Mouse (Mus musculus): ENCODE results near the gene Inka1.
A peak's percentile ranks its signal among the peaks of the same experiment; 100 is the strongest.

The Inka1 gene

DNA sequence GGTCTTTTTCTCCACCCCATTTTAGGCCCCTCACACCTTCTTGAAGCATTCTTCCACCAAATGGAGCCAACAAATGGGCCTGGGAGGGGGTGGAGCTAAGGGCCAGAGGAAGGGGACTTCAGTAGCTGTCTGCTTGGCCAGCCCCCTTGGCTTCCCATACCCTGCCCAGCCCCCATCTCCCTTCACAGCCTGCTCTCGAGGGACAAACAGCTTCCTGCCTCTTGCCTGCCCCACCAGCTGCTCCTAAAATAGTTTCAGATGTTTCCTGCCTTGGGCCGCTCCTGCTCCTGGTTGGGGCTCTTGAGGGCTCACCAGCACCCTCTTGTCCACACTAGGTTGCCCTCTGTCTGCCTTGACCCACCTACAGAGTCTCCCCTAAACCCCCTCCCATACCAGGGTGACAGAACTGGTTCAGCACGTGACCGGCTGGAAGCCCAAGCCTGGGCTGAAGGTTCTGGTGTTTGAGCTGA lies 2.2 kb downstream of the Inka1 start:
- DNase-seq: peak; percentile 38 to 61

DNA sequence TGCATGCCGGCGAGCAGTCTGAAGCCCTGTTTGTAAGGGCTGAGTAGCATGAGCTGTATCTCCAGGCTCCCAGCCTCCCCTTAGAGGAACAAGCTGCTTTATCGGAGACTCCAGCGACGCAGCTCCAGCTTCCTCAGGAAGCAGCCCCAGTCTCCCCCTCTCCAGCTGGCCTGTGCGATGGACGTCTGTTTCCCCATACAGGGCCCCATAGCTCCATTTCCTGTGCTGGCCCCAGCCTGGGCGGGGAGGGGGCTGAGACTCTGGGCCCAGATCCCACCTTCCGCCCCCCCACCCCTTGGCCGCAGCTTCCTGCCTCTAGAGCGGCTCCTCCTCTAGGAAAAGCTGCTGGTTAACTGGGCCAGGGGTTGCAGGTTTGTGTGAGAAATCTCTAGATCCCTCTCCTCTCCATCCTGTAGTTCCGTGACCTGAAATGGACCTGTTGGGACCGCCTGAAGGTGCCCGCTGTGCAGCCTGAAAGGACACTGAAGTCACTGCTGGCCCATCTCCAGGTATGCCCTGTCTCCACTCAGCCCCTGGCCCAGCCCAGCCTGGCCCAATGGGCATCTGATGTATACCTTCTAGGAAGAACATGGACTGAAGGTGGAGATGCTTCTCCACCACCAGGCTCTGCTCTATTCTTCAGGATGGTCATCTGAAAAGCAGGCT lies 2.9 kb downstream of the Inka1 start, which contains the start of gene Gm20661:
Gene Gm20661 (plus strand): TSS at position 378 of the 666 bp plus-strand sequence.
- DNase-seq: peak; percentile 44 to 51

DNA sequence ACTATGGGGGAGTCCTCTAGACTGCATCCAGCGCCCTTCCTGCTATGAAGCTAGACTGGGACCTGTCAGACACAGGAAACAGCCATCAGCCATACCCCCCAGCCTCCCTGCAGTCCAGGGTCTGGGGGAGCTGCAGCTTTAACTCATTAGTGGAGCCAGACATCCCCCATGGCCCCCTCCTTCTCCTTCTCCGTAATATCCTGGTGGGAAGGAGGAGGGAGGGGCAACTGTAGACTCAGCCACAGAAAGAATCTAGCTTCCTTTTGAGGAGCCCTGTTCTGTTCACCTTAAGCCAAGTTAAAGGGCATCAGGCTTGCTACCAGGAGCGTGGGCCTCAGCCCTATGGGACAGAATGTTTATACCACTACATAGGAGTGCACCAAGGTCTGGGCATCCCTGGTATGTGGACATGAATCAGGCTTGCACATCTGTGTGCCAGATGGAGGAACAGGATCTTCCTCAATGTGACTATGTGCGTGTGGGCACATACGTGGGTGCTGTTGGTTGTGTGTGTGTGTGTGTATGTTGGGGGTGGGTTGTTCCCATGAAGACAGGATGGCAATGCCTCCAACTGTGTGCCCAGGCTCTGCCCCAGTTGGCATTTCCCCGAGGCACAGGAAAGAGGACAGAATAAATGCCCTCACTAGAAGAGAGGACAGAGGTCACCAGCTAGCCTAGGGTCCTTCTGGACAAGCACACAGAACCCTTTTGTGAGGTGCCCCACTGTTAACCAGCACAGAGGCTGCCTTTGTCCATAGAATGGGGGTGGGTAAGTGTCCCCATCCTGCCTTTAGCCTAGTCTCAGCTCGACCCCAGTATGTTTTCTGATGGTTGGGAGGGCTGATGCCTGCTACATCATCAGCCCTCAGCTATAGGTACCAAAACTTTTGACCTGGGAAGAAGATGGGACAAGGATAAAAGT lies 3.7 kb downstream of the Inka1 start:
- no peak for DNase-seq

DNA sequence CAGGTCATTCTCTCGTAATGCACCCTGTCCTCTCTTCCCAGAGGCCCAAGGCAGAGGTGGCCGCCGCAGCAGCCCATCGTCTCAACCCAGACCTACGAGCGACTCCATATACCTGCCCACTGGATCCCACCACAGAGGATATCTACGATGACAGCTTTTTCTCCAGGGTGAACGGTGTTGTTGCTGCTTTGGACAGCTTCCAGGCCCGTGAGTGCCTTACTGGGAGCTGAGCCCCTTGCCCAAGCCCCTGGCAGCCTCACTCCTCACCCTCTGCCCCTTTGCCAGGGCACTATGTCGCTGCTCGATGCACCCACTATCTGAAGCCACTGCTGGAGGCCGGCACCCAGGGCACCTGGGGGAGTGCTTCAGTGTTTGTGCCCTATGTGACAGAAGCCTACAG lies 6.9 kb downstream of the Inka1 start:
- no peak for DNase-seq

DNA sequence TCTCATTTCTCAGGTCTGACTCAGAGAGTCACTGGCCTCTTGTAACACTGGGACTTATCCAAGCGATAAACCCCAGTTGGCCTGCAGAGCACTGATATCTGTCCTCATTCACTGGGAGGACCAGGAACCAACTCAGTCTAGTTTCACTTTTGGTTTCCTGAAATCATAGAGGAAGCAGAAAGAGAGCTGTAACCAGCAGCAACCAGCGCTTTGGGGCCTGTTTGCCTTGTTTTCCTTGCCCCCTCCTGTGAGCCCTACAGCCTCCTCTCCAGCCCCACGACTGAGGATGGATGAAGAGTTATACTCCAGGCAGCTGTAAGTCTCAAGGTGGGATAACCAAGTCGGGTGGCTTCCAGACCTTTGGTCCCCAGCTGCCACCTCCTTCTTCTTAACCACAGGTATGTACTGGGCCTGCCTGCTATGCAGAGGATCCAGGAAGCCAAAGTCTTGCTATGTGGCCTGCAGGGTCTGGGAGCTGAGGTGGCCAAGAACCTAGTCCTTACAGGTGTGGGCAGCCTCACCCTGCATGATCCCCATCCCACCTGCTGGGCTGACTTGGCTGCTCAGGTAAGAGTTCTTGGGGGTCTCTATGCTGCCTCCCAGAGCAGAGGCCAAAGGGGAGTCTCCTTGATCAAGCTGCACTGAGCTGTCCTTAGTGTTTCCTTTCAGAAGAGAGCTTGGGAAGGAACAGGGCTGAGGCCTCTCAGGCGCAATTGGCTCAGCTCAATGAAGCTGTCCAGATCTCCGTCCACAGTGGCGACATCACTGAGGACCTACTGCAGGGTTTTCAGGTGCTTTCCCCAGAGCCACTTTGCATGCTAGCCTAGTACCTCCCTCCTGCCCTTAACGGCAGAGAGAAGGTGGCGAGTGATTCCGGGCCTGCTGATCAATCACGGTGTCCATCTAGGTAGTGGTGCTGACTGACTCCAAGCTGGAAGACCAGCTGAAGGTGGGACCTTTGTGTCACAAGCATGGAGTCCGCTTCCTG lies 10.0 kb downstream of the Inka1 start, which contains the start of gene Uba7:
Gene Uba7 (plus strand): TSS at position 107 of the 988 bp plus-strand sequence.
- no peak for DNase-seq

DNA sequence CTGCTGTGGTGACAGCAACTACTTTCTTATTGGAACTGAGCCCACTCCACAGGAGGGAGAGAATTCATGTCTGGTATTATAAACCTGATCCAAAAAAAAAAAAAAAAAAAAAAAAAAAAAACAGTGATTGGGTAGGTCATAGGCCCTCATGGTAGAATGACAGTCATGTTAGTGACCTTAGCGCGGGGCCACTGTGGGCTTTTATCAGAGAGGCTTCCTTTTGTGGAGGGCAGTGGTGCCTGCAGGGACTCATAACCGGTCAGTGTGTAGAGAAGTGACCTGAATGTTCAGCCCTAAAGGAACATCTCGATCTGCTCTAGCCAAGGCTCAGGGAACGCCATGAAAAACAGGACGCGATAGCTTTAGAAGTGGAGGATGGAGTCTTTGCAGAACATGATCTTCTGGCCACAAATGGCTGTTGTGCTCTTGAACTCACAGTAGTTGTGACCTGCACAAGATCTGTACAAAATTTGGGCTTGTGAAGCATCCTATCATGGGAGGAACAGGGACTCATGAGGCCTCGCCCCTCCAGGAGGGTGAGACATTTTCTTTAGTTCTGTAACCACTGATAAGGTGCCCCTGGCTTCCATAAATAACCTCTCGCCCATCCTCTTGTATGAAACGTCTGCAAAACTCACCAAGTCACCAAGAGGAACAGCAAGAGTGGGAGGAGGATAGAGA lies 11.0 kb downstream of the Inka1 start:
- DNase-seq: no peak

DNA sequence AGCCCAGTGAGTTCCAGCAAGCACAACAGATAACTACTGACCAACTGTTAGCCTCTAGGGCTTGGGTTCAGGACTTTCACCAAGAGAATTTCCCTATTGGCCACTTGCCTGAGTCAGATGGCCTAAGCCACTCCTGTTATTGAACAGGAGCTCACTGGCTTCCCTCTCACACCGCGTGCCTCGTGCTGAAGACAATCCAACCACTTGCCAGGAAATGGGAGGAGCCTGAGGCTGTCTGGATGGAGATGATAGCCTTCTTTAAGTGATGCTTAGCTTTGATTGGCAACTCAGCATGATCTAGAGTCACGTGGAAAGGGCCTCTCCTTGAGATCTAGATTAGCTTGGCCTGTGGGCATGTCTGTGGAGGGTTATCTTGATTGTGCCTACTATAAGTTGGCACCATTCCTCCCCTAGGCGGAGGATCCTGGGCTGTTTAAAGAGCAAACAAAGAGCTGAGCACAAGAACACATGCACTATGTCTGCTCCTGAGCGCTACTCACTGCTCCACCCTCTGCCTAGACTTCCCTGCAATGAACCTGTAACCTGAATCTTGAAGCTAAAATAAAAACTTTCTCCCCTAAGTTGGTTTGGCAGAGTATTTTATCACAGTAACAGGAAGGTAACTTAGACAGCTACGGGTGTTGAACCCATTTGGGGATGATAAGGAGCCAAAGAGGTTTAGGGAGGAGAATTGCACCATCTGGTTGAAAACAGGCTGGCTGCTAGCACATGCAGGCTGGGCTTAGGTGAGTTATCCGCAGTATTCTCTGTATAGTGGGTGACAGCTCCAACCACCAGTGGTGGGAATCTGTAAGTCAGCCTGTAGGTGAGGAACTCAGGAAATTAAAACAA lies 13.8 kb downstream of the Inka1 start:
- no peak for DNase-seq

DNA sequence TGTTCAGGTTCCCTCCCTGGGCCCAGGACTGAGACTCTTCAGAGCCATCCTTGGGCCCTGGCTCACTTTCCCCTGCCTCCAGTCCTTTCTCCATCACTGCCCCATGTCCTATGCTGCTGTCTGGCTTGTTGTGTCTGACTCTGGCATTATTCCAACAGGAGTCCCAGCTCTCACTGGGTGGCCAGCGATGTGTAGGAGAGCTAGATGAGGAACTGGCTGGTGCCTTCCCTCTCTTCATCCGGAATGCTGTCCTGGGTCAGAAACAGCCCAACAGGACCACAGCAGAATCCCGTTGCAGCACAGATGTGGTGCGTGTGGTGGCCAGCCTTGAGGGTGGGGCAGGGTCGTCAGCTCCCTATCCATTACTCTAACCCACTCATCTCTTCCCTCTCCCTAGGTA lies 15.4 kb downstream of the Inka1 start:
- no peak for DNase-seq

DNA sequence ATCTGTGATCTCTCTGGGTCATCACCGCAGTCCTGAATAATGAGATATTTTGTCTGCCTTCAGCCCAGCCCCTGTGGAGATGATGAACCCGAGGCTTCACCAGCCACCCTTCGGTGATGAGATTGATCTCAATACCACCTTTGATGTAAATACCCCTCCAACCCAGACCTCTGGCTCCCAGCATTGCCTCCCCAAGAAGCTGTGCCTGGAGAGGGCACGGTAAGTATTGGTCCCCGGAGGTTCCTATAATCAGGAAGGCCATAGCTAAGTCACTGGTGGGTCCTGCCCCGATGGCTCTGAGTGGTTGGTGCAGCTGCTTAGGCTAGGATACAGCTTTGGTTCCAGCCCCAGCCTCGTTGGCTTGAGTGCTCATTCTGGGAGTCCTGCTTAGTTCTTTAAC lies 17.1 kb downstream of the Inka1 start:
- DNase-seq: no peak

DNA sequence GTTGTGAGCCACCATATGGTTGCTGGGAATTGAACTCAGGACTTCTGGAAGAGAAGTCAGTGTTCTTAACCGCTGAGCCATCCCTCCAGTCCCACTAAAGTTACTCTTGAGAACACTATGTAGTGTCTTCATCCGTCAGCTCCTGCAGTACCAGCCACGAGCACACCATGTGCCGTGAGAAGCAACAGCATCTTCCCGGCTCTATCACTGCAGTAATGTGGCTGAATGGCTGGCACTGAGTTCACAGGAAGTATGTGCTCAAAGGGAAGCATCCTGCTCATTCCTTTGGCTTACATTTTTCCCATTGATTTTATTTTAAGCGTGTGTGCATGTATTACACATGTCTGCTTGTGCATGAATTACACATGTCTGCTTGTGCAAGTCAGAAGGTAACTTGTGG lies 18.2 kb downstream of the Inka1 start:
- DNase-seq: no peak

DNA sequence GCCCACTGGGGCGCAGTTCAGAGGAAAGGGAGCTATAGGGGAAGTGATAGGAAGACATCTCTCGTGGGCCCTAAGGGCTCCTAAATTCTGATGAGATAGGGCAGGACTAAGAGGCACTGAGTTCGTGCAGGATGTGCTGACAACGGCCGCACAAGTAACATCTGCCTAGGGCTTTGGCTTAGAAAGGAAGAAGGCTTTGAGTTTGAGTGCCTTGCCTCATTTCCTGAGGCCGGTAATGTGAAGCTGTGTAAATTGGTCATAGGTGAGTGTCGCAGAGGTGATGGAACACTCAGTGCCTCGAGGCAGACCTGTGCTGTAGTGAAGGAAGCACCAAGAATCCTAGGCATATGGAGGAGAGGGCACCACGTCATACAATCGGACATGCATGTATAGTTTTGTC lies 19.0 kb downstream of the Inka1 start:
- no peak for DNase-seq

DNA sequence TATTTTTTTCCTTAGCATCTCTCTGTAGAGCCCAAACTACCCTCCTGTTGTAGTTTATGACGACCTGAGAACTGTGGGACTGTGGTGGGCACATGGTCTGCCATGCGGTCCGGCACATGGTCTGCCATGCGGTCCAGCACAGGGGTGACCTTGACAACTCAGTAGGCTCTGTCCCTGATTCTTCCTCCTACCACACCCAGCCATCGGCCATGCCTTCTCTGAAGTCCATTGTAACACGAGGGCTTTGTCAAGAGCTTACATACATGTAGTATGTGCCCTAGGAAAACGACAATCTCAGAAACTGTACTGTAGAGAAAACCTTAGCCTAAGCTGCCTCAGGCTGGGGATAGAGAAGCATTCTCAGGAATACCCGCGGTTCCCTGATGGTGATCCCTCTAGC lies 21.0 kb downstream of the Inka1 start:
- DNase-seq: no peak

DNA sequence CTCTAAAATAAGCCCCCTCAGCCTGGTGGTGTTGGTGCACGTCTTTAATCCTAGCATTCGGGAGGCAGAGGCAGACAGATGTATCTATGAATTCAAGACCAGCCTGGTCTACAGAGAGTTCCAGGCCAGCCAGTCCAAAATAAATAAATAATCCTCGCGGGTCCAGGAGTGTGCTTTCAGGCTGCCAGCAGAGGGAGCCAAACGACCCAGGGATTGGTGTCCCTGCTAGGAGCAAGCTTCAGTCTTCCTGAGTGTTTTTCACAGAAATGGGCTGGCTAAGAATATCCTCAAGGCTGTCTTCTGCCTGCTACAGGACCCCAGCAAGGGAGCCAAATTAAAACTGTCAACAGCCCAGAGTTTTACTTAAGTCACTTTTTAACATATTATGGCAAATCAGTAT lies 22.0 kb downstream of the Inka1 start:
- DNase-seq: peak; percentile 92 to 93

DNA sequence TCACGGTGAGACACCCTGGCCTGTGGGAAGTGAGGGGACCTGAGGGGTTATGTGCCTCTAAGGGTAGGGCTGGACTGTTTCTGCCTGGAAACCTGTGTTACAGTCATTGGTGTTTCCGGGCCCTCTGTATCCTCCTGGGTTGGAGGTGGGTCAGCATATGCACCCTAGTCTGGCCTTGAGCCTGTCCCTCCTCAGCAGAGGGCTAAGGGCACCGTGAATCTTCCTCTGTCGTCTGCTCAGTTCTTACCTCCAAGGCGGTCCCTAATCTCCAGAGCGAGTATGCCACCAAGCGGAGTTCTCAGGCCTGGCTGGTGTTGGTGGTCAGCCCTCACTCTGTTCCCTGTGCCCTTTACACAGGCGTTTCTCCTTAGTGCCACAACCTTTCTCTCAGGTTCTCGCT lies 22.8 kb downstream of the Inka1 start:
- no peak for DNase-seq

DNA sequence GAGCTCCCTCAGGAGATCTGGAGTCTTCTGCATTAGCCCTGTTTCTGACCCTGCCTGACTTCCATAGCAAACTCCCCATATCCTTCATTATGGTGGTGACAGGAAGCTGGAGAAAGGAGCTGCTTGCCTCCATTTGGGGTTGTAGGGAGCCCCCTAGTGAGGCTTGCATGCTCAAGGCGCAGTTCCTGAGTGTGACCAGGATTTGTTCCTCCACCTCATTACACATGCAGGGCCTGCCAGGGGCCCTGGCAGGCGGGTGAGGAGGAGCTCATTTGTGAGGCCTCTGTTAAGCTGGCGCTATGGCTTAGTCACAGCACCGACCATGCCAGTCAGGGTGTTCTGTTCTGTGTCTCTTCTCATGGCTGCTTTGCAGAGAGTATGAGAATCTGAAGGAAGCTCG lies 23.8 kb downstream of the Inka1 start:
- peak; percentile 35 to 53 for DNase-seq

DNA sequence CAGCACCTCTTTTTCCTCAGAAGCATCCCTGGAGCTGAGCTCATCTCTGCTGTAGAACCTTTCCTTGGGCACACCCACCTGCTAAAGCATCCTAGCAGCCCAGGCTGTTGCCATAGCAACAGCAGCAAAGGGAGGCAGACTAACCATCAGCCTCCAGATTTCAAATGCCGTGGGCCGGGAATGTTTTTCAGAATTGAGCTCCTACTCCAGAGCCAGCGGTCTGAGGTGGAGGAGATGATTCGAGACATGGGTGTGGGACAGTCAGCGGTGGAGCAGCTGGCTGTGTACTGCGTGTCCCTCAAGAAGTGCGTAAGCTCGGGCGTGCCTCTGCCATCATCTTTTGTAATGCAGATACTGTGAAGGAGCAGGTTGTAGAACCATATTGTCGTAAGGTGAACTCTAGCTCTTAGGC lies 24.3 kb downstream of the Inka1 start:
- DNase-seq: peak in 1 of 2 experiments; percentile 26

DNA sequence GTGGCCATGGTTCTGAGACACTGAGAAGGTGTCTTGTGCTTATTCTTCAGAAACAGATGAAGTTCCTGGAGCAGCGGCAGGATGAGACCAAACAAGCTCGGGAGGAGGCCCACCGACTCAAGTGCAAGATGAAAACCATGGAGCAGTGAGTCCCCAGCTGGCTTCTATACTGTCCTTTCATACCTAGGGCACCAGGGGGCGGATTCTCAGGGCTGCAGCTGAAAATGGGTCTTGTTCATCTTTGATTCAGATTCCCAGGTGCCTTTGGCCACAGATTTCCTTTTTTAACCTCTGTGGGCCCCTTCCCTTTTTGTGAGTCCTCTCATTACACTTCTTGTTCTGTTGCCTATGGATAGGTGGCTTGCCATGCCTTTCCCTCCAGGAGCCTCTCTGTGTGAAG lies 24.8 kb downstream of the Inka1 start:
- DNase-seq: no peak

DNA sequence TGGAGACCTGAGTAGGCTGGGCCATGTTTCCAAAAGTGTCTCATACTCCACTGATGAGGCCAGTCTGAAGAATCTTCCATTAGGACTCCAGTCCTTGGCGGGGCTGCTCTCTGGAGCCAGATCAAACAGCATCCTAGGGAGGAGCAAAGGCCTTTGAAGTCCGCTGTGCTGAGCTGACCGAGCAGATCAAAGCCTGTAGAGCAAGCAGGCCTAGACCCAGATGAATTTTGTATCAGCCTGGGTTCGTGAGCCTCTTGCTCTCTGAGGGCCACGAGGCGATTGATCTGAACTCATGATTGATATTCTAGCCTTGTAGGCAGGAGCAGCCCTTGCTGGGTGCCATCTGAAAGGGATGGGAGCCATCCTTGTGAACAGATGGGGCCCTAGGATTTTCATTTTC lies 25.8 kb downstream of the Inka1 start:
- no peak for DNase-seq

DNA sequence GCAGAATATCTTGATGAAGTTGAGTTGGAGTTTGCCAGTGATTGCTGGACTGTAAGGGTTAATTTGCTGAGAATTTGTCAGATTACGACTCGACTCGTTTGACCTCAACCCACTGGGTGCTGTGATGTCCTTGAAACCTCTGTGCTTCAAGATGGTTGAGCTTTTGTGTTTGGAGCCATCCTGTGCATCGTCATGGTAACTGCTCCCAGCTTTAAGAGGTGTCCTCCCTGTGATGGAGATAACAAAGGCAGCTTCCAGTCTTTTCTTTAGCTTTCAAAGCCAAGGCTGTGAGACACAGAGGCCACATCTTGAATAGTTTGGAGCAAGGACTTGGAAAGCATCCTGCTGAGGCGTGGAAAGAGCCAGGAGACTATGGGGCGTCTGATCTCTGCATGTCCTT lies 28.5 kb downstream of the Inka1 start:
- DNase-seq: no peak

DNA sequence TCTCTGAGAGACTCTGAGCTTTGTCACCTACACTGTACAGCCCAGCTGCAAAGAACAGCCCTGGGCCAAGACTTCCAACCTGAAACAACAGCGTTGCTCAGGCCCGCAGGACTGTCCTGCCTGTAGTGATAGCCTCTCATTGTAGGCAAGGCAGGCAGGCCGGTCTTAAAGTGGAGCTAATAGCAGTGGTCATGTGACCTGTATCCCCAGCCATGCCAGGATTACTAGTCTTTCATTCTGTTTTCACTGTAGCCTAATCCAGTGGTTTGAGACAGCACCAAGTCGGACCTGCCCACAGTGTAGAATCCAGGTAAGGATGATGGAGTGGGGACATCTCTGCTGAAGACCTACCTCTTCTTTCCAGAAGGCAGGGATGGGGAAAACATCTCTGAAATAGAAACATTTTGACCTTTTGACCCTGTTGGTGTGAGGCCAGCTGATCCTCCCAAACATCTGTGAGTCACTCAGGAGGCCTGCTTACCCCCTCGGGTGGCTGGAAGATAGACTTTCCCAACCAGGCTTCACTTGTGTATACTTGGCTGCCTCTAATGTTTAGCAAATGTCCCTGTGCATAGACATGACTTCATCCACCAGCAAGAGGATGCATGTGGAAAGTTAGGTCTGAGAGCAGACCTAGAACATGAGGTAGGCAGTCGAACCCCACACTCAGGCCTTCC lies 29.9 kb downstream of the Inka1 start:
- DNase-seq: no peak
